Mouse (Mus musculus) embryonic facial prominence, embryonic 12.5 days (tissue): ENCODE measurements around the gene Usp22. TPM values are rescaled to one million over a fixed set of nuclear protein-coding genes. Genes with fewer than 3 reads are reported as not detected.
"Not testable (repeated sequence)": the region's sequence is repeated elsewhere in the genome, so short reads cannot be mapped to it uniquely, and the experiment has no call there.

Source experiments
- ATAC-seq: fragments of 200-750 bp; cut with Nextera tagmentation; 2 replicates; pipeline ENCODE4 v1.8.0; 2017; ENCODE audit not compliant: insufficient number of reproducible peaks, insufficient read depth, low FRiP score, low TSS enrichment
- H3K27ac ChIP-seq: fragments of 300-500 bp; sonication (generic); 2 replicates; pipeline ENCODE4 v1.5.1; 2016; ENCODE audit warnings: mild to moderate bottlenecking
- H3K27me3 ChIP-seq: fragments of 300-500 bp; sonication (generic); 2 replicates; pipeline ENCODE4 v1.6.1; 2016; ENCODE audit warnings: mild to moderate bottlenecking, moderate library complexity
- H3K36me3 ChIP-seq: fragments of 300-500 bp; sonication (generic); 2 replicates; pipeline ENCODE4 v1.6.1; 2016; ENCODE audit warnings: mild to moderate bottlenecking
- H3K4me1 ChIP-seq: fragments of 300-500 bp; sonication (generic); 2 replicates; pipeline ENCODE4 v1.6.1; 2016
- H3K4me2 ChIP-seq: fragments of 300-500 bp; sonication (generic); replicated peaks from 2 replicates; pipeline ENCODE4 v1.6.1; 2016; ENCODE audit warnings: mild to moderate bottlenecking, moderate library complexity
- H3K4me3 ChIP-seq: fragments of 300-500 bp; sonication (generic); 2 replicates; pipeline ENCODE4 v1.5.1; 2016; ENCODE audit warnings: mild to moderate bottlenecking
- H3K9ac ChIP-seq: fragments of 300-500 bp; sonication (generic); 2 replicates; pipeline ENCODE4 v1.6.1; 2016; ENCODE audit warnings: mild to moderate bottlenecking, moderate library complexity
- H3K9me3 ChIP-seq: fragments of 300-500 bp; sonication (generic); 2 replicates; pipeline ENCODE4 v1.6.1; 2016; ENCODE audit warnings: mild to moderate bottlenecking, moderate library complexity
- WGBS: fragments of 180-500 bp; shearing (Covaris S2); methylation state at CpG from one replicate; pipeline ENCODE4 v1.1.7; 2016; 5-methylcytosine and 5-hydroxymethylcytosine counted together
- polyA plus RNA-seq: library from polyadenylated mRNA; unstranded; fragments of >200 nt; fragmentation: Nextera tagmentation; extraction: Ambion mirVana; gene quantifications from 2 replicates; pipeline ENCODE4 v1.2.1, GENCODE M21; 2016

The Usp22 gene
- polyA plus RNA-seq, 1 experiment from 2014 or later: 221 TPM

DNA sequence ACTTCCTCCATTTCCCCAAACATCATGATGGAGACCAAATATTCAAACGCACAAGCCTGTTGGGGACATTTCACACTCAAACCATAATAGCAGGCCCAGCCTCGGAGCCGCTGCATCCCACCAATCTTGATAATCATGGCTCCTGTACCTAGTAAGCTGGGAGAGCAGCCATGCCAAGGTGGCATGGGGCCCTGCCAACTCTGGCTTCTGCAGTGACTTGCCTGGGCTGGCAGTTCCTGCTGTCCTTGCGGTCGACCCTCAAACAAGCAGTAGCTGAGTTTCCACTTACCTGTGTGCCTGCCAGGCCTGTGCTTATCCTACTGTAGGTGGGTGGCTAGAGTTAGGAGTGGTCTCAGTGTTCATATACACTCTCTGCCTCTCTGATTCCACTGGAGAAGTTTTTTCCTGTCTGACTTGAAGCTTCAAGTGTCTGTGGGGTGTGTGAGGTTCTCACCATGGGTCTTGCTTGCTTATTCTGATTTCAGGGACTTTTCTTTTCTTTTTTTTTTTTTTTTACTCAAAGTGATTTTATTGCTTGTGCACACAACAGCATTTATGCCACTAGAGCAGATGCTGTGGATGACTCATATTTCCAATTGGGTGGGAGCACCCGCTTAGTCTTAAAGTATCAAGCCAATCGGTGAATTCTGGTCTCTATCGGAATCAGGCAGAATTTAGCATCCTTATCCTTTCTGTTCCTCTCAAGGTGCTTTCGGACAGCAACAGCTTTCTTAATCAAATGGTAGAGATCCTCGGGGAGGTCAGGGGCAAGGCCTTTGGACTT lies 30.5 kb upstream of the Usp22 start:
- H3K27me3 ChIP-seq: no peaks in the 10 kb centered on the region
- H3K4me3 ChIP-seq: no peak overlapping the region
- no peaks in the 10 kb centered on the region for H3K9me3 ChIP-seq
- no peak for ATAC-seq
- no peak overlapping the region for H3K27ac ChIP-seq
- WGBS: 94% methylated on average over 10 of the region's 10 CpGs
- H3K9ac ChIP-seq: no peak overlapping the region
- H3K4me2 ChIP-seq: no peak overlapping the region
- H3K36me3 ChIP-seq: no peaks in the 10 kb centered on the region
- 0 out of 2 replicates have a peak, but pooled peaks cover 10% of the 10 kb centered on the region for H3K4me1 ChIP-seq

- no peak overlapping the region for H3K4me3 ChIP-seq
- H3K36me3 ChIP-seq: no peaks in the 10 kb centered on the region
- H3K27me3 ChIP-seq: no peaks in the 10 kb centered on the region
- H3K4me2 ChIP-seq: no peak overlapping the region
- H3K9me3 ChIP-seq: no peaks in the 10 kb centered on the region
- H3K4me1 ChIP-seq: peaks cover 6% of the 10 kb centered on the region; the same call in 1 of the 2 replicates
- H3K9ac ChIP-seq: no peak overlapping the region
- ATAC-seq: no peak
- H3K27ac ChIP-seq: no peak overlapping the region
- 81% methylated on average over 2 of the region's 2 CpGs for WGBS
Observed at GRCm38 (mm10) chr11:61202810-61203209, 28.0 kb upstream of the Usp22 start.

GRCm38 (mm10) chr11:61202186-61202585 lies 27.3 kb upstream of the Usp22 start:
- Histone ChIP-seq H3K27me3 (no peaks in the 10 kb centered on the region), H3K4me1 (peaks cover under 1% of the 10 kb centered on the region; the same call in 1 of the 2 replicates), H3K9ac (no peak overlapping the region), H3K36me3 (no peaks in the 10 kb centered on the region), H3K27ac (no peak overlapping the region), H3K4me2 (no peak overlapping the region), H3K4me3 (no peak overlapping the region), H3K9me3 (no peaks in the 10 kb centered on the region)
- ATAC-seq: no peak
- WGBS: 71% methylated on average over 6 of the region's 6 CpGs

DNA sequence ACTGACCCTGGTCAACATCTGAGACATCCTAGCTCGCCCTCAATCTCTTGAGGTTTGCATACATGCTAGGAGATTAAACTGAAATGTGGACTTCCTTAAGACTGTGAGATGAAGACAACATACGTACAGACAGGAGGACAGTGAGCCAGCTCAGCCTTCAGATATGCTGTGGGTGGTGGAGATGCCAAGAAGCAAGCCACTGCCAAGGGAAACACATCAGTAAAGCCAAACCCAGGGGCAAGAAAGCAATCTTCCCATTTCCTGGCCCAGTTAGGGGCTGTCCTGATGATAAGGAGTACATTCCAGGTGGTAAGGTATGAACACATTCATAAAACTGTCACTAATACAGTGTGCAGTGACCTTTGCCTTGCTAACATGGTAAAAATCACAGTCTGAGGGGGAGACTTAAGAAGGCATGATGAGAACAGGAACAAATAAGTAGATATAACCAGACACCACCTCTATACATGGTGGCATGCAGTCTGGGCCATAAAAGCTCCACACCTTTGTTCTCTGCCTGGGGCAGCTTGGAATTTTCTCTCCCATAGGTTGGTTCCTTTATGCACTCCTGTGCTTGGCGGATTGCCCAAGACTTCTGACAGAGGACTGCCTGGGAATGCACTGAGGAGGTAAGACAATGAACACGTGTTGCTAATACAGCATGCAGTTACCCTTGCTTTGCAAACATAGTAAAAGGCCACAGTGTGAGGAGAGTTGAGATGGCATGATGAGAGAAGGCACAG lies 24.9 kb upstream of the Usp22 start:
- no peaks in the 10 kb centered on the region; the same call in 1 of the 2 replicates for H3K4me1 ChIP-seq
- H3K4me2 ChIP-seq: no peak overlapping the region
- no peak overlapping the region for H3K27ac ChIP-seq
- ATAC-seq: no peak
- no peaks in the 10 kb centered on the region for H3K27me3 ChIP-seq
- 74% methylated on average over 4 of the region's 4 CpGs for WGBS
- no peak overlapping the region for H3K9ac ChIP-seq
- no peaks in the 10 kb centered on the region for H3K9me3 ChIP-seq
- H3K4me3 ChIP-seq: no peak overlapping the region
- H3K36me3 ChIP-seq: no peaks in the 10 kb centered on the region

GRCm38 (mm10) chr11:61197935-61198334 lies 23.1 kb upstream of the Usp22 start:
- Histone ChIP-seq H3K9me3 (no peaks in the 10 kb centered on the region), H3K27ac (no peak overlapping the region), H3K4me2 (no peak overlapping the region), H3K9ac (no peak overlapping the region), H3K27me3 (no peaks in the 10 kb centered on the region), H3K36me3 (no peaks in the 10 kb centered on the region), H3K4me1 (no peaks in the 10 kb centered on the region; the same call in 1 of the 2 replicates), H3K4me3 (no peak overlapping the region)
- no peak for ATAC-seq

- no peak for ATAC-seq
- Histone ChIP-seq H3K27me3 (no peaks in the 10 kb centered on the region), H3K4me1 (no peaks in the 10 kb centered on the region; the same call in 1 of the 2 replicates), H3K36me3 (no peaks in the 10 kb centered on the region), H3K9me3 (no peaks in the 10 kb centered on the region), H3K4me2 (no peak overlapping the region), H3K4me3 (no peak overlapping the region), H3K9ac (no peak overlapping the region), H3K27ac (no peak overlapping the region)
- 83% methylated on average over 14 of the region's 14 CpGs for WGBS
Observed at GRCm38 (mm10) chr11:61196616-61197353, 21.9 kb upstream of the Usp22 start.

DNA sequence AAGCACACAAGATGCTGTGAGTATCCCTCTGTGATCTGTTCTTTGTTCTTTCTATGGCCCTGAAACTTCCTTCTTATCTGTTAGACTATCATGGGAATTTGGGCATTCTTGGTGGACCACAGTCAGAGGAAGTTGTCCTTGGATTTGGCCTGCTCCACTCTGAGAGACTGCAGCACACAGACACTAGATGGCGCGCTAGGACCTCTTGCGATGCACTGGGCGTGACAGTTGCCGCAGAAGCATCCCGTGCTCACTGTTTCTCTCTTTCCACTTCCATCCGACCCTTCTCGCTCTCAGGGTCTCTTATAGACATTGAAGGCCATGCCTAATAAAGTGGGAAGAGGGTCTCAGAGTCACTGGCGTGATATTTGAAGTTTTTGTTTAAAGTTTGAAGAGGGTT lies 18.5 kb upstream of the Usp22 start:
- Histone ChIP-seq H3K9me3 (no peaks in the 10 kb centered on the region), H3K36me3 (no peaks in the 10 kb centered on the region), H3K27me3 (no peaks in the 10 kb centered on the region), H3K4me1 (no peaks in the 10 kb centered on the region), H3K4me2 (no peak overlapping the region), H3K27ac (no peak overlapping the region), H3K4me3 (no peak overlapping the region), H3K9ac (no peak overlapping the region)
- no peak for ATAC-seq
- 11% methylated on average over 9 of the region's 9 CpGs for WGBS

GRCm38 (mm10) chr11:61192779-61193178 lies 17.9 kb upstream of the Usp22 start:
- H3K4me3 ChIP-seq: no peak overlapping the region
- no peak for ATAC-seq
- H3K9me3 ChIP-seq: no peaks in the 10 kb centered on the region
- H3K4me1 ChIP-seq: no peaks in the 10 kb centered on the region
- H3K9ac ChIP-seq: no peak overlapping the region
- H3K4me2 ChIP-seq: no peak overlapping the region
- no peaks in the 10 kb centered on the region for H3K36me3 ChIP-seq
- H3K27ac ChIP-seq: no peak overlapping the region
- 86% methylated on average over 2 of the region's 2 CpGs for WGBS
- H3K27me3 ChIP-seq: no peaks in the 10 kb centered on the region

- H3K4me1 ChIP-seq, H3K9ac ChIP-seq, H3K4me2 ChIP-seq, H3K36me3 ChIP-seq, H3K9me3 ChIP-seq, H3K4me3 ChIP-seq, H3K27me3 ChIP-seq, ATAC-seq, H3K27ac ChIP-seq: not testable (repeated sequence)
- 91% methylated on average over 9 of the region's 10 CpGs for WGBS
Observed at GRCm38 (mm10) chr11:61192123-61192522, 17.3 kb upstream of the Usp22 start.

GRCm38 (mm10) chr11:61190776-61191175 lies 15.9 kb upstream of the Usp22 start:
- no peak overlapping the region for H3K4me2 ChIP-seq
- WGBS: 81% methylated on average over 2 of the region's 2 CpGs
- no peak overlapping the region for H3K27ac ChIP-seq
- H3K4me1 ChIP-seq: no peaks in the 10 kb centered on the region
- H3K4me3 ChIP-seq: no peak overlapping the region
- no peak for ATAC-seq
- H3K36me3 ChIP-seq: no peaks in the 10 kb centered on the region
- no peaks in the 10 kb centered on the region for H3K27me3 ChIP-seq
- H3K9me3 ChIP-seq: no peaks in the 10 kb centered on the region
- no peak overlapping the region for H3K9ac ChIP-seq

- no peaks in the 10 kb centered on the region for H3K27me3 ChIP-seq
- no peaks in the 10 kb centered on the region for H3K9me3 ChIP-seq
- H3K4me3 ChIP-seq: no peak overlapping the region
- no peak overlapping the region for H3K27ac ChIP-seq
- H3K36me3 ChIP-seq: no peaks in the 10 kb centered on the region
- no peak overlapping the region for H3K9ac ChIP-seq
- H3K4me1 ChIP-seq: no peaks in the 10 kb centered on the region
- no peak overlapping the region for H3K4me2 ChIP-seq
- 76% methylated on average over 1 of the region's 1 CpGs for WGBS
- no peak for ATAC-seq
Observed at GRCm38 (mm10) chr11:61183820-61184219, 9.0 kb upstream of the Usp22 start.
